Mouse (Mus musculus): ENCODE results near the gene Samd5. TPM values are rescaled to one million over a fixed set of nuclear protein-coding genes. Genes with fewer than 3 reads are reported as not detected.

Gene Samd5
- polyA plus RNA-seq, 1 experiment = 0.12 TPM

GRCm38 (mm10) chr10:9605635-9606034, 69.4 kb downstream of the Samd5 start:
- Histone ChIP-seq H3K27me3 (ENCODE audit: control insufficient read depth, insufficient read depth, low read length) (no peaks in the 10 kb centered on the region), H3K27ac (ENCODE audit: control insufficient read depth, insufficient read depth, low read depth, low read length) (no peak overlapping the region), H3K36me3 (ENCODE audit: control insufficient read depth, insufficient read depth, low read length) (no peaks in the 10 kb centered on the region), H3K4me3 (ENCODE audit: control insufficient read depth, low read depth, low read length) (no peak overlapping the region), H3K4me1 (ENCODE audit: control insufficient read depth, insufficient read depth, low read length) (no peaks in the 10 kb centered on the region)
- TF ChIP-seq CTCF (IDR thresholded peaks at IDR 0.05; ENCODE audit: control insufficient read depth, insufficient read depth, insufficient replicate concordance, low read depth, low read length) (no peak), POLR2A (IDR thresholded peaks at IDR 0.05; ENCODE audit: control insufficient read depth, low read depth, low read length) (no peak)

GRCm38 (mm10) chr10:9603290-9603689, 71.7 kb downstream of the Samd5 start:
- no peak for TF ChIP-seq POLR2A (IDR thresholded peaks at IDR 0.05; ENCODE audit: control insufficient read depth, low read depth, low read length)
- no peak for TF ChIP-seq CTCF (IDR thresholded peaks at IDR 0.05; ENCODE audit: control insufficient read depth, insufficient read depth, insufficient replicate concordance, low read depth, low read length)
- no peak overlapping the region for H3K27ac ChIP-seq (ENCODE audit: control insufficient read depth, insufficient read depth, low read depth, low read length)
- H3K36me3 ChIP-seq (ENCODE audit: control insufficient read depth, insufficient read depth, low read length) = no peaks in the 10 kb centered on the region
- H3K27me3 ChIP-seq (ENCODE audit: control insufficient read depth, insufficient read depth, low read length) = no peaks in the 10 kb centered on the region
- no peaks in the 10 kb centered on the region for H3K4me1 ChIP-seq (ENCODE audit: control insufficient read depth, insufficient read depth, low read length)
- no peak overlapping the region for H3K4me3 ChIP-seq (ENCODE audit: control insufficient read depth, low read depth, low read length)

GRCm38 (mm10) chr10:9602845-9603244, 72.2 kb downstream of the Samd5 start:
- H3K27me3 ChIP-seq (ENCODE audit: control insufficient read depth, insufficient read depth, low read length) = no peaks in the 10 kb centered on the region
- no peak overlapping the region for H3K27ac ChIP-seq (ENCODE audit: control insufficient read depth, insufficient read depth, low read depth, low read length)
- no peak overlapping the region for H3K4me3 ChIP-seq (ENCODE audit: control insufficient read depth, low read depth, low read length)
- TF ChIP-seq CTCF (IDR thresholded peaks at IDR 0.05; ENCODE audit: control insufficient read depth, insufficient read depth, insufficient replicate concordance, low read depth, low read length) (no peak), POLR2A (IDR thresholded peaks at IDR 0.05; ENCODE audit: control insufficient read depth, low read depth, low read length) (no peak)
- no peaks in the 10 kb centered on the region for H3K36me3 ChIP-seq (ENCODE audit: control insufficient read depth, insufficient read depth, low read length)
- no peaks in the 10 kb centered on the region for H3K4me1 ChIP-seq (ENCODE audit: control insufficient read depth, insufficient read depth, low read length)

- H3K4me1 ChIP-seq (ENCODE audit: control insufficient read depth, insufficient read depth, low read length) = no peaks in the 10 kb centered on the region
- H3K27ac ChIP-seq (ENCODE audit: control insufficient read depth, insufficient read depth, low read depth, low read length) = no peak overlapping the region
- H3K36me3 ChIP-seq (ENCODE audit: control insufficient read depth, insufficient read depth, low read length) = no peaks in the 10 kb centered on the region
- no peak for TF ChIP-seq POLR2A (IDR thresholded peaks at IDR 0.05; ENCODE audit: control insufficient read depth, low read depth, low read length)
- H3K27me3 ChIP-seq (ENCODE audit: control insufficient read depth, insufficient read depth, low read length) = no peaks in the 10 kb centered on the region
- H3K4me3 ChIP-seq (ENCODE audit: control insufficient read depth, low read depth, low read length) = no peak overlapping the region
Measured at GRCm38 (mm10) chr10:9602389-9602788, 72.6 kb downstream of the Samd5 start.

- H3K27ac ChIP-seq (ENCODE audit: control insufficient read depth, insufficient read depth, low read depth, low read length) = no peak overlapping the region
- no peaks in the 10 kb centered on the region; the same call in 1 of the 2 replicates for H3K4me1 ChIP-seq (ENCODE audit: control insufficient read depth, insufficient read depth, low read length)
- TF ChIP-seq POLR2A (IDR thresholded peaks at IDR 0.05; ENCODE audit: control insufficient read depth, low read depth, low read length) = no peak
- no peak for TF ChIP-seq CTCF (IDR thresholded peaks at IDR 0.05; ENCODE audit: control insufficient read depth, insufficient read depth, insufficient replicate concordance, low read depth, low read length)
- no peaks in the 10 kb centered on the region for H3K36me3 ChIP-seq (ENCODE audit: control insufficient read depth, insufficient read depth, low read length)
- no peaks in the 10 kb centered on the region for H3K27me3 ChIP-seq (ENCODE audit: control insufficient read depth, insufficient read depth, low read length)
- no peak overlapping the region for H3K4me3 ChIP-seq (ENCODE audit: control insufficient read depth, low read depth, low read length)
Measured at GRCm38 (mm10) chr10:9596228-9596627, 78.8 kb downstream of the Samd5 start.

- Histone ChIP-seq H3K4me1 (ENCODE audit: control insufficient read depth, insufficient read depth, low read length) (no peaks in the 10 kb centered on the region; the same call in 1 of the 2 replicates), H3K36me3 (ENCODE audit: control insufficient read depth, insufficient read depth, low read length) (no peaks in the 10 kb centered on the region), H3K4me3 (ENCODE audit: control insufficient read depth, low read depth, low read length) (no peak overlapping the region), H3K27me3 (ENCODE audit: control insufficient read depth, insufficient read depth, low read length) (no peaks in the 10 kb centered on the region), H3K27ac (ENCODE audit: control insufficient read depth, insufficient read depth, low read depth, low read length) (no peak overlapping the region)
- TF ChIP-seq CTCF (IDR thresholded peaks at IDR 0.05; ENCODE audit: control insufficient read depth, insufficient read depth, insufficient replicate concordance, low read depth, low read length) = no peak
- TF ChIP-seq POLR2A (IDR thresholded peaks at IDR 0.05; ENCODE audit: control insufficient read depth, low read depth, low read length) = no peak
Measured at GRCm38 (mm10) chr10:9594666-9595065, 80.3 kb downstream of the Samd5 start.

- TF ChIP-seq CTCF (IDR thresholded peaks at IDR 0.05; ENCODE audit: control insufficient read depth, insufficient read depth, insufficient replicate concordance, low read depth, low read length) (no peak), POLR2A (IDR thresholded peaks at IDR 0.05; ENCODE audit: control insufficient read depth, low read depth, low read length) (no peak)
- no peaks in the 10 kb centered on the region for H3K36me3 ChIP-seq (ENCODE audit: control insufficient read depth, insufficient read depth, low read length)
- no peak overlapping the region for H3K27ac ChIP-seq (ENCODE audit: control insufficient read depth, insufficient read depth, low read depth, low read length)
- no peak overlapping the region for H3K4me3 ChIP-seq (ENCODE audit: control insufficient read depth, low read depth, low read length)
- no peaks in the 10 kb centered on the region for H3K27me3 ChIP-seq (ENCODE audit: control insufficient read depth, insufficient read depth, low read length)
- no peaks in the 10 kb centered on the region; the same call in 1 of the 2 replicates for H3K4me1 ChIP-seq (ENCODE audit: control insufficient read depth, insufficient read depth, low read length)
Measured at GRCm38 (mm10) chr10:9590606-9591005, 84.4 kb downstream of the Samd5 start.

GRCm38 (mm10) chr10:9586328-9586727, 88.7 kb downstream of the Samd5 start:
- Histone ChIP-seq H3K36me3 (ENCODE audit: control insufficient read depth, insufficient read depth, low read length) (no peaks in the 10 kb centered on the region), H3K27ac (ENCODE audit: control insufficient read depth, insufficient read depth, low read depth, low read length) (no peak overlapping the region), H3K4me3 (ENCODE audit: control insufficient read depth, low read depth, low read length) (no peak overlapping the region), H3K4me1 (ENCODE audit: control insufficient read depth, insufficient read depth, low read length) (no peaks in the 10 kb centered on the region), H3K27me3 (ENCODE audit: control insufficient read depth, insufficient read depth, low read length) (no peaks in the 10 kb centered on the region)
- TF ChIP-seq POLR2A (IDR thresholded peaks at IDR 0.05; ENCODE audit: control insufficient read depth, low read depth, low read length) (no peak), CTCF (IDR thresholded peaks at IDR 0.05; ENCODE audit: control insufficient read depth, insufficient read depth, insufficient replicate concordance, low read depth, low read length) (no peak)

Data from testis, adult 2 months (tissue).